Mouse (Mus musculus): ENCODE results near the gene Inf2. TPM values are rescaled to one million over a fixed set of nuclear protein-coding genes. Genes with fewer than 3 reads are reported as not detected.
A peak's percentile ranks its signal among the peaks of the same experiment; 100 is the strongest.

Gene Inf2
- polyA plus RNA-seq, 1 experiment from 2014 or later = 2.5 TPM

- peaks cover 21% of the 10 kb centered on the region for H3K4me1 ChIP-seq (replicated peaks; ENCODE audit: insufficient read depth, low read length)
Measured at GRCm38 (mm10) chr12:112584954-112585353, 3.6 kb upstream of the Inf2 start.

GRCm38 (mm10) chr12:112585924-112586538 is 2.6 kb upstream of the Inf2 start:
- 76% methylated on average over 7 of the region's 7 CpGs for WGBS
- peak; percentile 24; the same call in 1 of the 2 replicates for TF ChIP-seq CTCF (IDR thresholded peaks at IDR 0.05; ENCODE audit: low read depth)
- Histone ChIP-seq H3K36me3 (ENCODE audit: insufficient read depth, low read length) (no peaks in the 10 kb centered on the region), H3K4me2 (ENCODE audit: low read length) (no peak overlapping the region), H3K9ac (ENCODE audit: low read depth, low read length) (no peak overlapping the region), H3K9me3 (replicated peaks; ENCODE audit: low read length) (no peaks in the 10 kb centered on the region), H3K4me1 (replicated peaks; ENCODE audit: insufficient read depth, low read length) (peaks cover 21% of the 10 kb centered on the region), H3K27me3 (ENCODE audit: insufficient read depth, low read length) (no peaks in the 10 kb centered on the region), H3K4me3 (replicated peaks; ENCODE audit: low read depth, low read length) (no peak overlapping the region), H3K27ac (no peak overlapping the region)
- DNase-seq (ENCODE audit: low spot score) (no peak), ATAC-seq (replicated peaks; ENCODE audit: low FRiP score, low read depth) (no peak)

More at GRCm38 (mm10) chr12:112584954-112585353, 3.6 kb upstream of the Inf2 start:
- Histone ChIP-seq H3K27ac (no peak overlapping the region), H3K9me3 (replicated peaks; ENCODE audit: low read length) (no peaks in the 10 kb centered on the region), H3K4me3 (replicated peaks; ENCODE audit: low read depth, low read length) (no peak overlapping the region), H3K9ac (ENCODE audit: low read depth, low read length) (no peak overlapping the region), H3K36me3 (ENCODE audit: insufficient read depth, low read length) (no peaks in the 10 kb centered on the region), H3K4me2 (ENCODE audit: low read length) (no peak overlapping the region), H3K27me3 (ENCODE audit: insufficient read depth, low read length) (no peaks in the 10 kb centered on the region)
- WGBS = 41% methylated on average over 7 of the region's 7 CpGs
- no peak for DNase-seq (ENCODE audit: low spot score)
- no peak for ATAC-seq (replicated peaks; ENCODE audit: low FRiP score, low read depth)
- TF ChIP-seq CTCF (IDR thresholded peaks at IDR 0.05; ENCODE audit: low read depth) = no peak

GRCm38 (mm10) chr12:112587125-112588124 is 1.2 kb upstream of the Inf2 start:
- Histone ChIP-seq H3K9ac (ENCODE audit: low read depth, low read length) (no peak overlapping the region), H3K27ac (peak overlapping the region; percentile 62; the same call in 1 of the 2 replicates), H3K4me1 (replicated peaks; ENCODE audit: insufficient read depth, low read length) (peaks cover 21% of the 10 kb centered on the region), H3K4me2 (ENCODE audit: low read length) (peak overlapping the region; percentile 92; the same call in 1 of the 2 replicates), H3K36me3 (ENCODE audit: insufficient read depth, low read length) (no peaks in the 10 kb centered on the region), H3K27me3 (ENCODE audit: insufficient read depth, low read length) (no peaks in the 10 kb centered on the region), H3K9me3 (replicated peaks; ENCODE audit: low read length) (no peaks in the 10 kb centered on the region), H3K4me3 (replicated peaks; ENCODE audit: low read depth, low read length) (no peak overlapping the region)
- WGBS = 70% methylated on average over 14 of the region's 14 CpGs
- TF ChIP-seq CTCF (IDR thresholded peaks at IDR 0.05; ENCODE audit: low read depth) = no peak
- ATAC-seq (replicated peaks; ENCODE audit: low FRiP score, low read depth) (no peak), DNase-seq (ENCODE audit: low spot score) (no peak)

- Histone ChIP-seq H3K9me3 (replicated peaks; ENCODE audit: low read length) (no peaks in the 10 kb centered on the region), H3K4me2 (ENCODE audit: low read length) (peak overlapping the region; percentile 92), H3K4me1 (replicated peaks; ENCODE audit: insufficient read depth, low read length) (peaks cover 38% of the 10 kb centered on the region), H3K36me3 (ENCODE audit: insufficient read depth, low read length) (no peaks in the 10 kb centered on the region), H3K9ac (ENCODE audit: low read depth, low read length) (peak overlapping the region; percentile 62), H3K27ac (no peak overlapping the region), H3K27me3 (ENCODE audit: insufficient read depth, low read length) (no peaks in the 10 kb centered on the region), H3K4me3 (replicated peaks; ENCODE audit: low read depth, low read length) (peak overlapping the region; percentile 55)
- no peak for TF ChIP-seq CTCF (IDR thresholded peaks at IDR 0.05; ENCODE audit: low read depth)
- DNase-seq (ENCODE audit: low spot score) = no peak
- ATAC-seq (replicated peaks; ENCODE audit: low FRiP score, low read depth) = no peak
- 52% methylated on average over 8 of the region's 8 CpGs for WGBS
Measured at GRCm38 (mm10) chr12:112589491-112590191, 1.1 kb downstream of the Inf2 start.

- H3K4me2 ChIP-seq (ENCODE audit: low read length) = no peak overlapping the region
- no peaks in the 10 kb centered on the region for H3K27me3 ChIP-seq (ENCODE audit: insufficient read depth, low read length)
- H3K36me3 ChIP-seq (ENCODE audit: insufficient read depth, low read length) = no peaks in the 10 kb centered on the region
- H3K9me3 ChIP-seq (replicated peaks; ENCODE audit: low read length) = no peaks in the 10 kb centered on the region
- no peak overlapping the region for H3K9ac ChIP-seq (ENCODE audit: low read depth, low read length)
- ATAC-seq (replicated peaks; ENCODE audit: low FRiP score, low read depth) (no peak), DNase-seq (ENCODE audit: low spot score) (no peak)
- no peak overlapping the region for H3K4me3 ChIP-seq (replicated peaks; ENCODE audit: low read depth, low read length)
- H3K27ac ChIP-seq = no peak overlapping the region
- TF ChIP-seq CTCF (IDR thresholded peaks at IDR 0.05; ENCODE audit: low read depth) = no peak
- peaks cover 48% of the 10 kb centered on the region for H3K4me1 ChIP-seq (replicated peaks; ENCODE audit: insufficient read depth, low read length)
- WGBS = 75% methylated on average over 8 of the region's 8 CpGs
Measured at GRCm38 (mm10) chr12:112590566-112591239, 2.1 kb downstream of the Inf2 start.

All from kidney, postnatal 0 days (tissue).